Mouse (Mus musculus): Measurements from ENCODE around the gene Kcnq1. TPM values are rescaled to one million over a fixed set of nuclear protein-coding genes. Genes with fewer than 3 reads are reported as not detected.

Kcnq1 gene
- polyA plus RNA-seq, 1 experiment from 2014 or later, result 0.63 TPM

GRCm38 (mm10) chr7:143311471-143311870 is 205.3 kb downstream of the Kcnq1 start:
- whole genome bisulfite sequencing (ENCODE audit: insufficient replicate concordance), result 83% methylated on average over 7 of the region's 7 CpGs
- no peaks in the 10 kb centered on the region for H3K27me3 ChIP-seq (ENCODE audit: insufficient read depth, low read length)
- H3K27ac ChIP-seq (ENCODE audit: low read depth), result no peak overlapping the region
- no peaks in the 10 kb centered on the region for H3K9me3 ChIP-seq (ENCODE audit: low read length)
- no peak for TF ChIP-seq EP300 (IDR thresholded peaks at IDR 0.05; ENCODE audit: low read depth)
- no peak for TF ChIP-seq CTCF (IDR thresholded peaks at IDR 0.05; ENCODE audit: low read depth)
- DNase-seq (no peak), ATAC-seq (no peak)
- peaks cover 2% of the 10 kb centered on the region; the same call in 1 of the 2 replicates for H3K4me1 ChIP-seq (ENCODE audit: insufficient read depth)
- H3K4me3 ChIP-seq (ENCODE audit: low read depth, low read length), result no peak overlapping the region
- no peak overlapping the region for H3K9ac ChIP-seq (replicated peaks)
- H3K4me2 ChIP-seq (ENCODE audit: low read depth, low read length), result no peak overlapping the region
- H3K36me3 ChIP-seq (replicated peaks; ENCODE audit: insufficient read depth, low read length), result no peaks in the 10 kb centered on the region

GRCm38 (mm10) chr7:143313572-143314319 is 207.6 kb downstream of the Kcnq1 start:
- no peak overlapping the region for H3K9ac ChIP-seq (replicated peaks)
- no peaks in the 10 kb centered on the region for H3K27me3 ChIP-seq (ENCODE audit: insufficient read depth, low read length)
- H3K4me1 ChIP-seq (ENCODE audit: insufficient read depth), result peaks cover 2% of the 10 kb centered on the region; the same call in 1 of the 2 replicates
- no peaks in the 10 kb centered on the region for H3K36me3 ChIP-seq (replicated peaks; ENCODE audit: insufficient read depth, low read length)
- DNase-seq (peak; percentile 89), ATAC-seq (peak; percentile 94)
- 34% methylated on average over 11 of the region's 11 CpGs for WGBS (ENCODE audit: insufficient replicate concordance)
- peak overlapping the region; percentile 16; the same call in 1 of the 2 replicates for H3K4me2 ChIP-seq (ENCODE audit: low read depth, low read length)
- no peaks in the 10 kb centered on the region for H3K9me3 ChIP-seq (ENCODE audit: low read length)
- no peak overlapping the region for H3K4me3 ChIP-seq (ENCODE audit: low read depth, low read length)
- TF ChIP-seq EP300 (IDR thresholded peaks at IDR 0.05; ENCODE audit: low read depth), result no peak
- no peak for TF ChIP-seq CTCF (IDR thresholded peaks at IDR 0.05; ENCODE audit: low read depth)
- H3K27ac ChIP-seq (ENCODE audit: low read depth), result peak overlapping the region; percentile 84

- Histone ChIP-seq H3K36me3 (replicated peaks; ENCODE audit: insufficient read depth, low read length) (no peaks in the 10 kb centered on the region), H3K27me3 (ENCODE audit: insufficient read depth, low read length) (no peaks in the 10 kb centered on the region), H3K4me3 (ENCODE audit: low read depth, low read length) (no peak overlapping the region), H3K4me2 (ENCODE audit: low read depth, low read length) (no peak overlapping the region), H3K9ac (replicated peaks) (no peak overlapping the region), H3K9me3 (ENCODE audit: low read length) (no peaks in the 10 kb centered on the region), H3K4me1 (ENCODE audit: insufficient read depth) (peaks cover 2% of the 10 kb centered on the region; the same call in 1 of the 2 replicates), H3K27ac (ENCODE audit: low read depth) (no peak overlapping the region)
- DNase-seq (no peak), ATAC-seq (no peak)
- TF ChIP-seq EP300 (IDR thresholded peaks at IDR 0.05; ENCODE audit: low read depth) (no peak), CTCF (IDR thresholded peaks at IDR 0.05; ENCODE audit: low read depth) (no peak)
- 54% methylated on average over 5 of the region's 5 CpGs for WGBS (ENCODE audit: insufficient replicate concordance)
These were observed 212.3 kb downstream of the Kcnq1 start for GRCm38 (mm10) chr7:143318512-143318911.

GRCm38 (mm10) chr7:143320367-143320766 is 214.2 kb downstream of the Kcnq1 start:
- Histone ChIP-seq H3K27ac (ENCODE audit: low read depth) (no peak overlapping the region), H3K9ac (replicated peaks) (no peak overlapping the region), H3K4me2 (ENCODE audit: low read depth, low read length) (no peak overlapping the region), H3K9me3 (ENCODE audit: low read length) (no peaks in the 10 kb centered on the region), H3K4me3 (ENCODE audit: low read depth, low read length) (no peak overlapping the region), H3K4me1 (ENCODE audit: insufficient read depth) (peaks cover 2% of the 10 kb centered on the region; the same call in 1 of the 2 replicates), H3K27me3 (ENCODE audit: insufficient read depth, low read length) (no peaks in the 10 kb centered on the region), H3K36me3 (replicated peaks; ENCODE audit: insufficient read depth, low read length) (no peaks in the 10 kb centered on the region)
- DNase-seq (no peak), ATAC-seq (no peak)
- 72% methylated on average over 8 of the region's 8 CpGs for WGBS (ENCODE audit: insufficient replicate concordance)
- TF ChIP-seq EP300 (IDR thresholded peaks at IDR 0.05; ENCODE audit: low read depth), result no peak
- no peak for TF ChIP-seq CTCF (IDR thresholded peaks at IDR 0.05; ENCODE audit: low read depth)

- Histone ChIP-seq H3K27ac (ENCODE audit: low read depth) (no peak overlapping the region), H3K4me2 (ENCODE audit: low read depth, low read length) (no peak overlapping the region), H3K27me3 (ENCODE audit: insufficient read depth, low read length) (no peaks in the 10 kb centered on the region), H3K36me3 (replicated peaks; ENCODE audit: insufficient read depth, low read length) (no peaks in the 10 kb centered on the region), H3K9ac (replicated peaks) (no peak overlapping the region), H3K9me3 (ENCODE audit: low read length) (no peaks in the 10 kb centered on the region), H3K4me1 (ENCODE audit: insufficient read depth) (no peaks in the 10 kb centered on the region), H3K4me3 (ENCODE audit: low read depth, low read length) (no peak overlapping the region)
- WGBS (ENCODE audit: insufficient replicate concordance), result 76% methylated on average over 16 of the region's 16 CpGs
- ATAC-seq (no peak), DNase-seq (no peak)
- TF ChIP-seq CTCF (IDR thresholded peaks at IDR 0.05; ENCODE audit: low read depth), result no peak
These were observed 218.9 kb downstream of the Kcnq1 start for GRCm38 (mm10) chr7:143325051-143325450.

- no peaks in the 10 kb centered on the region for H3K27me3 ChIP-seq (ENCODE audit: insufficient read depth, low read length)
- 75% methylated on average over 18 of the region's 18 CpGs for WGBS (ENCODE audit: insufficient replicate concordance)
These were observed 222.2 kb downstream of the Kcnq1 start for GRCm38 (mm10) chr7:143328185-143328915.

More at GRCm38 (mm10) chr7:143328185-143328915, 222.2 kb downstream of the Kcnq1 start:
- DNase-seq (no peak), ATAC-seq (no peak)
- no peak overlapping the region for H3K4me3 ChIP-seq (ENCODE audit: low read depth, low read length)
- H3K9me3 ChIP-seq (ENCODE audit: low read length), result no peaks in the 10 kb centered on the region
- no peak overlapping the region for H3K4me2 ChIP-seq (ENCODE audit: low read depth, low read length)
- no peak overlapping the region for H3K27ac ChIP-seq (ENCODE audit: low read depth)
- no peak overlapping the region for H3K9ac ChIP-seq (replicated peaks)
- H3K4me1 ChIP-seq (ENCODE audit: insufficient read depth), result no peaks in the 10 kb centered on the region
- TF ChIP-seq EP300 (IDR thresholded peaks at IDR 0.05; ENCODE audit: low read depth) (no peak), CTCF (IDR thresholded peaks at IDR 0.05; ENCODE audit: low read depth) (no peak)
- H3K36me3 ChIP-seq (replicated peaks; ENCODE audit: insufficient read depth, low read length), result no peaks in the 10 kb centered on the region
